Mouse (Mus musculus) heart, postnatal 10 days (tissue): ENCODE data around the gene Prrt2. TPM values are rescaled to one million over a fixed set of nuclear protein-coding genes. Genes with fewer than 3 reads are reported as not detected.

Experiments used
- microRNA-seq, 2 experiments: library from miRNA; unstranded; fragments of <30 nt; microRNA quantifications; one replicate each; pipeline ENCODE4 v1.2.0; 2022
- total RNA-seq, 2 experiments: library from RNA; stranded (reverse); gene quantifications; 2 replicates each; pipeline ENCODE4 v1.2.3; 2021

Prrt2 gene
- total RNA-seq, 2 experiments from 2014 or later, result 1.0 to 2.3 TPM

Small RNAs within 50 kb of the gene (microRNA-seq; reads per million reads assigned to microRNA genes)
- 0 reads per million in 2 experiments for gene Gm44343

Other genes starting within 250 kb of the Prrt2 start
- 10 to 100 TPM; 61.9 to 71.7 TPM for gene Ypel3, start 244.3 kb downstream of the Prrt2 start, total RNA-seq
- under 1 TPM; 0.29 to 0.35 TPM for gene Tbx6, start 239.7 kb downstream of the Prrt2 start, total RNA-seq
- 10 to 100 TPM; 53.2 to 58.2 TPM for gene Ppp4c, start 228.7 kb downstream of the Prrt2 start, total RNA-seq
- 10 to 100 TPM; 10.1 to 11.0 TPM for gene Fam57b, start 223.5 kb downstream of the Prrt2 start, total RNA-seq
- gene 4930451I11Rik, start 189.6 kb downstream of the Prrt2 start, total RNA-seq, result not detected
- not detected for gene Doc2a, start 173.8 kb downstream of the Prrt2 start, total RNA-seq
- 10 to 100 TPM; 10.3 to 13.8 TPM for gene Hirip3, start 159.2 kb downstream of the Prrt2 start, total RNA-seq
- 10 to 100 TPM; 23.8 to 30.0 TPM for gene Ino80e, start 158.8 kb downstream of the Prrt2 start, total RNA-seq
- gene Taok2, start 136.5 kb downstream of the Prrt2 start, total RNA-seq, result 10 to 100 TPM; 65.6 to 65.7 TPM
- gene Tmem219, start 98.3 kb downstream of the Prrt2 start, total RNA-seq, result 10 to 100 TPM; 16.3 to 17.6 TPM
- 1 to 10 TPM; 7.7 to 9.7 TPM for gene Kctd13, start 92.3 kb downstream of the Prrt2 start, total RNA-seq
- not detected for gene Asphd1, start 71.6 kb downstream of the Prrt2 start, total RNA-seq
- gene Sez6l2, start 70.6 kb downstream of the Prrt2 start, total RNA-seq, result 10 to 100 TPM; 23.3 to 30.4 TPM
- gene Cdipt, start 45.3 kb downstream of the Prrt2 start, total RNA-seq, result 10 to 100 TPM; 73.8 to 82.0 TPM
- under 1 TPM; 0.47 to 0.84 TPM for gene Cdiptos, start 45.1 kb downstream of the Prrt2 start, total RNA-seq
- gene Mvp, start 6.6 kb downstream of the Prrt2 start, total RNA-seq, result 10 to 100 TPM; 45.3 to 50.1 TPM
- not detected for gene Pagr1b, start 4.7 kb downstream of the Prrt2 start, total RNA-seq
- gene Pagr1a, start 3.9 kb downstream of the Prrt2 start, total RNA-seq, result 10 to 100 TPM in 1 of 2 experiments, 1 to 10 TPM in 1; 6.4 to 19.6 TPM
- gene Gm42742, start 114 bp downstream of the Prrt2 start, total RNA-seq, result 10 to 100 TPM; 19.0 to 27.2 TPM
- gene Maz, start 5.8 kb upstream of the Prrt2 start, total RNA-seq, result 100 to 1,000 TPM; 106 to 113 TPM
- 10 to 100 TPM; 15.3 to 17.6 TPM for gene Kif22, start 21.3 kb upstream of the Prrt2 start, total RNA-seq
- gene Zg16, start 66.1 kb upstream of the Prrt2 start, total RNA-seq, result not detected
- 1 to 10 TPM in 1 of 2 experiments, under 1 TPM in 1; 0.94 to 1.5 TPM for gene AI467606, start 70.1 kb upstream of the Prrt2 start, total RNA-seq
- under 1 TPM in 1 of 2 experiments, not detected in 1; 0.29 TPM for gene Qprt, start 101.0 kb upstream of the Prrt2 start, total RNA-seq
- under 1 TPM; 0.72 to 0.84 TPM for gene Spn, start 116.6 kb upstream of the Prrt2 start, total RNA-seq
- gene Cd2bp2, start 174.8 kb upstream of the Prrt2 start, total RNA-seq, result 10 to 100 TPM; 46.8 to 49.2 TPM
- gene Tbc1d10b, start 187.3 kb upstream of the Prrt2 start, total RNA-seq, result 10 to 100 TPM; 35.3 to 37.2 TPM
- 1 to 10 TPM; 1.7 to 2.5 TPM for gene Mylpf, start 187.7 kb upstream of the Prrt2 start, total RNA-seq
- 1 to 10 TPM; 6.8 to 8.8 TPM for gene Zfp553, start 211.8 kb upstream of the Prrt2 start, total RNA-seq
- gene Sept1, start 211.9 kb upstream of the Prrt2 start, total RNA-seq, result 10 to 100 TPM; 11.5 to 15.5 TPM
- 10 to 100 TPM; 14.3 to 15.9 TPM for gene Zfp771, start 223.1 kb upstream of the Prrt2 start, total RNA-seq
- 10 to 100 TPM; 45.2 to 48.5 TPM for gene Dctpp1, start 239.5 kb upstream of the Prrt2 start, total RNA-seq